Mouse (Mus musculus): ENCODE measurements around the gene A730061H03Rik.
A peak's percentile ranks its signal among the peaks of the same experiment; 100 is the strongest.

The A730061H03Rik gene

DNA sequence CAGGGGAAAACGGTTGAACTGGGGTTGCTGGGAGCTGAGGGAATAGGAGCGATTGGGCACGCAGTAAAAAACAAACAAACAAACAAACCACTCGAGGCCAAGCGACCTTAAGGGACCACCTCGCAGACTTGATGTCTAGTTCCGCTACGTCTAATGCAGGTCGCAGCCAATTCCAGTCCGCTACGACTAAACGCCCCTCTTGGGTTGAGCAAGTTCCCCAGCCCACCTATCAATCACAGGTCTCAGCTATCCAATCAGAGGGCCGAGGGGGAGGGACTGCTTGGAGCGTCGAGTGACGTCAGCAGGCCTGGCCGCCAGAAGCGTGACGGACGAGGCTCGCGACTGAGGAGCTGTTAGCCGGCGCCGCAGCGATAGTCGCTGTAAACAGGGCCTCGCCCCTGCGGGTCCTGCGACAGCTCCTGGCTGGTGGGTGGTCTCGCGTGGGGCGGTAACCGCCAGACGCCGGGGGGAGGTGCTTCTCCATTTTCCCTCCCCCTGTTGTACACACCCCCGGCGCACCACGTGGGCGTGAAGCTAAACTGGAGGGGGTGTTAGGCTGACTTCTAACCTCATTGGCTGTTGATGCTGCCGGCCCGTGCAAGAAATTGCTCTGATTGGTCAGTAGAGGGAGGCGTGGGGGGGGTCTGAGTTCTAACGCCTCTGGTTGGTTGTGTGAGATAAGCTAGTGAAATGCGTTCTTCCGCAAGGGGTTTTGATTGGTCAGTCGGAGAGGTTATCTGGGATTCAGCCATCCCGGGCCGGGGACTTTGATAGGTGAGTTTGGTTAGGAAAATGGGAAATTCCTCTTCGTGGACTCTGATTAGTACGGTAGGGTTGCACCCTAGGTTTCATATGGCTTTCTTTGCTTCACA is at the start of gene A730061H03Rik:
TSS of gene A730061H03Rik (minus strand) at position 205 of the 872 bp plus-strand sequence.
- DNase-seq, result peak; percentile 97

DNA sequence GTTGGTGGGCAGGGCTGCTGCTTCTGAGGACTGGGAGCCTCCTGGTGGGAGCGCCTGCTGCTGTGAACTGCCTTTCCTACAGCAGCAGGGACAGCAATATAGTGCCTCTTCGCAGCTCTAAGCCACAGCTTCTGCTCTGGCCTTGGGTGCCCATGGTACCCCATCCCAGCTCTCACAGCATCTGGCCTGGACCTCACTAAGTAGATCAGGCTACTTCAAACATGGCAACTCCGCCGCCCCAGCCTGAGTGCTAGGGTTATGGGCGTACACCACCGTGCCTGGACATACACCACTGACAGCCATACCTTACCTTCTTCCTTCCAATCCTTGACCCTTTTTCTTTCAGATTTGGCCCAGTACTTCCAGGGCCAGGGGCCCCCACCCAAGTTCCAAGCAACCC is 48.1 kb upstream of the A730061H03Rik start:
- no peak for DNase-seq

DNA sequence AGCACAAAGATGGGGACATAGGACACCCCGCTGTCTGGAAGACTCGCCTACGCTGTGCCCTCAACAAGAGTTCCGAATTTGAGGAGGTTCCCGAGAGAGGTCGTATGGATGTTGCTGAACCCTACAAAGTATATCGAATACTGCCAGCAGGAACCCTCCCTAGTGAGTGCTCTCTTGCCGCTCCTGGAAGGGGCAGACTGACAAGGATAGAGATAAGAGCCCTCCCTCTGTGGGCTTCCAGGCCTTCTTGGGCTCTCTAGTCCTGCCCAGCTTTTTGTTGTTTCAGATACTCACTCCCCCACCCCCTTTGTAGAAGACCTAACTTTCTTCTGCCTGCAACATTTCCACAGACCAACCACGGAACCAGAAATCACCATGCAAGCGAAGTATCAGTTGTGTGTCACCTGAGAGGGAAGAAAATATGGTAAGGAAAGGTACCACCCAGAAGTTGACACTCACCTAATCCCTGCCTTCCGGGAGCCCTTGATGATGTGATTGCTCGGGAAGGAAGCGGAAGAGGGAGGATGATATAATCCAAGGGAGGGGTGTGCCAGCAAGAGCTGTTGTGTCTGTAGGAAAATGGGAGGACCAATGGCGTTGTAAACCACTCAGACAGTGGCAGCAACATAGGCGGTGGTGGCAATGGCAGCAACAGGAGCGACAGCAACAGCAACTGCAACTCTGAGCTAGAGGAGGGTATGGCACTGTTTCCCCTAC is 45.7 kb upstream of the A730061H03Rik start:
- DNase-seq, result no peak

DNA sequence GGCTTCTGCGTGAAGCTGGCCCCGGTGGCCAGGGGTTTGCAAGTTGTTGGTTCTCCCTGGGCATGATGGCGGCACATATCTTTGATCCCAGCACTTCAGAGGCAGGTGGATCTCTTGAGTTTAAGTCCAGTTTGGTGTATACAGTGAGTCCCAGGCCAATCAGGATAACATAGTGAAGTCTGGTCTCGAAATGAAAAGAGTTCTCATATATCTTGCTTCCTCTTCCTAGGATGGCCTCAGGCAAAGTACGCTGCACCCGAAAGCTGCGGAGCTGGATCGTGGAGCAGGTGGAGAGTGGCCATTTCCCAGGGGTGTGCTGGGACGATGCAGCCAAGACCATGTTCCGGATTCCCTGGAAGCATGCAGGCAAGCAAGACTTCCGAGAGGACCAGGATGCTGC is 44.6 kb upstream of the A730061H03Rik start:
- no peak for DNase-seq

DNA sequence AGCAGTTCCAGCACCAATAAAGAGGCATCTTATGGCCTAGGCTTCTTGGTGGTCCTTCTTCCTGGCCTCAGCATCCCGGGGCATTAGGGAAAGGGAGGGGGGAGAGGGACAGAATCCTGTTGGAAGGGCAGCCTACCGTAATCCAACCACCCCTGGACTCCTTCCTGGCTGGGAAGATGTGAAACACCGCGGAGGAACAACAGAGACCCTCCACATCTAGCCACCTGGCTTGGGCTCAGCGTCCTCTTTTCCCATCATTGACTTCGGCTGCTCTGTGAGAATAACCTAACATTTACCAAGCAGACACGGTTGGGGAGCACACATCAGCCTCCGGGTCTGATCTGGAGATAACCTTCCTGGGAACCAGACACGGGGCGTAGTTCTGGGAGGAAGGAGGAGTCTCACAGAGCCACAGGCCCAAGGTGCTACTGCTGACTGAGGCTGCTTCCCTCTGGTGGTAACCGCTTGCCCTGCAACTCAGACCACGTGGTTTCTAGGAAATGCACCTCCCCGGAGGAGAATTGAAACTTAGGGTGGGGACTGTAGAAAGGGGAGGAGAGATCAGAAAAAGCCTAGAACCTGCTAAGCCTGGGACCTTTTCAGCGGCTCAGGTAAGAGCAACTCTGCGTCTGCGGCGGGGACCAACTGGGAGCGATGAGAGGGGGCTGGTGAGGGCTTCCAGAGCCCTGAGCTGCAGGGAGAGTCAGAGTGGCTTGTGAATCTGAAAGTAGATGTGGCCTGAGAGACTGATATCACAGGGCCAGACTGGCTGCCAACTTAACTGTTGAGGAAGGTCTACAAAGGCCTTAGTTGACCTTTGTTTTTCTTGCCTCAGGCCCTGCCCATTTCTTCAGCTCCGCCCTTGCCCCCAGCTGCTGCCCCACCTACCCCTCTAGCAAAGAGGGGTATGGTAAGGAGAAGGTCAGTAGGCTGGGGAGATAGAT is 43.7 kb upstream of the A730061H03Rik start:
- peak; percentile 97 for DNase-seq

DNA sequence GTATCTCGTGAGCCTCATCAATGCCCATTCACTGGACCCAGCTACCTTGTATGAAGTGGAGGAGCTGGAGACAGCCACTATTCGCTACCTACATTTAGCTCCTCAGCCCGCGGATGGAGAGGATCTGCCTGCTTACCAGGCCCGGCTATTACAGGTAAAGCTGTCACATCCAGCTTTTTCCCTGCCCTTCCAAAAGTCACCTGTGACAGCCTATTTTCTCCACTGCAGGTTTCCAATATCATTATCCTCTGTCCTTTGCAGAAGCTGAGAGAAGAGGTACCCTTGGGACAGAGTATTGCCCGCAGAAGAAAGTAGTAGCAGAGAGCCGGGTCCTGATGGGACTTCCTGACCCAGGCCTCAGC is 43.0 kb upstream of the A730061H03Rik start, which contains the start of gene Irf9:
TSS of gene Irf9 (plus strand) at position 301 of the 362 bp plus-strand sequence.
- no peak for DNase-seq

DNA sequence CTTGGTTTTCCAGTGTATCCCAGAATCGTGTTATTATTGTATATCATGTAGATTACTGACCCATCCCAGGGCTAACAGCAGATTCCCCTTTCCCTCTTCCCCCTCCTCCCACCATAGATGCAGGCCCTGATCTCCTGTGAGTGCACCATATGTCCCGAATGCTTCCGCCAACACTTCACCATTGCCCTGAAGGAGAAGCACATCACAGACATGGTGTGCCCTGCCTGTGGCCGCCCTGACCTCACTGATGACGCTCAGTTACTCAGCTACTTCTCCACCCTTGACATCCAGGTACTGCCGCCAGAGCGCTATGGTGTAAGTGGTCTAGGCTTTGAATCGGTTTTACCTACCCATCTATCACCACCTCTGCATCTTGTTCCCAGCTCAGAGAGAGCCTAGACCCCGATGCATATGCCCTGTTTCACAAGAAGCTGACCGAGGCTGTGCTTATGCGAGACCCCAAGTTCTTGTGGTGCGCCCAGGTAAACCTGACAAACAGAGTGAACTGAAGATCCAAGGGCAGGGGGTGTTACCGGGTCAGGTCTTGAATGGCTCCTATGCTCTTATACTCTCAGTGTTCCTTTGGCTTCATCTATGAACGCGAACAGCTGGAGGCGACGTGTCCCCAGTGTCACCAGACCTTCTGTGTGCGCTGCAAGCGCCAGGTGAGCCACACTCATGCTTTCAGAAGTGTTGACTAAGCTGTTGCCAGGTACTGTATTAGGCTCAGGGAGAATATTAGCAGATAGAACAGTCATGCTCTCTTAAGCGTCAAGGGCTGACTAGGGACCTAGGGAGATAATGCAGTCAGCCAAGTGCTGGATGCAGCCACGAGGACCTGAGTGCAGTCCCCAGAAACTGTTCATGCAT is 38.5 kb upstream of the A730061H03Rik start:
- no peak for DNase-seq

DNA sequence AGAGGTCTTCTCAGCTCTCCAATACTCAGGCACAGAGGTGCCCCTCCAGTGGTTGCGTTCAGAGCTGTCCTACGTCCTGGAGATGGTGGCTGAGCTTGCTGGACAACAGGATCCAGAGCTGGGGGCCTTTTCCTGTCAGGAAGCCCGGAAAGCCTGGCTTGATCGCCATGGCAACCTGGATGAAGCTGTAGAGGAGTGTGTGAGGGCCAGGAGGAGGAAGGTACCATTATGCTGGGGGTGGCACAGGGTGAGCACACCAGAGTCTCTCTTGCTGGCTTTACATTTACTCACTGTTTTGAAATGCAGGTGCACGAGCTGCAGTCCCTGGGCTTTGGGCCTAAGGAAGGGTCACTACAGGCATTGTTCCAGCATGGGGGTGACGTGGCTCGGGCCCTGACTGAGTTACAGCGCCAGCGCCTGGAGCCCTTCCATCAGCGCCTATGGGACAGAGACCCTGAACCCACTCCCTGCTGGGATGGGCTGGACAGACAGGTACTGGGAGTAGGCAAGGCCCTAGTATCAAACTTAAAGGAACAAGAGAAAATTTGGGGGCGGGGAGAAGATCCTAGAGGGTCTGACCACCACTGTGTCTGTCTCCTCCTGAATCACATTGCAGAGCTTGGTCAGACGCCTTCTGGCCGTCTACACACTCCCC is 36.0 kb upstream of the A730061H03Rik start:
- no peak for DNase-seq

DNA sequence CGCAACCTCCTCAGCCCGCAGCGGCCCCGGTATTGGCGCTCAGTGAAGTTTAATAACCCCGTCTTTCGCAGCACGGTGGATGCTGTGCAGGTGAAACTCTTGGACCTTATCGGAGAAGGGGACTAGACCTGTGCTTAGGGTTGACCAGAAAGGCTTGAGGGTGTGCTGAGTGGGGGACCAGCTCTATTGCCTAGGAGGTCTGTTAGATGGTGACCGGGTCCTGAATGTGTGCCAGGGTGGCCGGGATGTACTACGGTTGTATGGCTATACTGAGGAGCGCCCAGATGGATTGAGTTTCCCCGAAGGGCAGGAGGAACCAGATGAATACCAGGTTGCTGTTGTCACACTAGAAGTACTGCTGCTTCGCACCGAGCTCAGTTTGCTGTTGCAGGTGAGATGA is 32.0 kb upstream of the A730061H03Rik start:
- no peak for DNase-seq

DNA sequence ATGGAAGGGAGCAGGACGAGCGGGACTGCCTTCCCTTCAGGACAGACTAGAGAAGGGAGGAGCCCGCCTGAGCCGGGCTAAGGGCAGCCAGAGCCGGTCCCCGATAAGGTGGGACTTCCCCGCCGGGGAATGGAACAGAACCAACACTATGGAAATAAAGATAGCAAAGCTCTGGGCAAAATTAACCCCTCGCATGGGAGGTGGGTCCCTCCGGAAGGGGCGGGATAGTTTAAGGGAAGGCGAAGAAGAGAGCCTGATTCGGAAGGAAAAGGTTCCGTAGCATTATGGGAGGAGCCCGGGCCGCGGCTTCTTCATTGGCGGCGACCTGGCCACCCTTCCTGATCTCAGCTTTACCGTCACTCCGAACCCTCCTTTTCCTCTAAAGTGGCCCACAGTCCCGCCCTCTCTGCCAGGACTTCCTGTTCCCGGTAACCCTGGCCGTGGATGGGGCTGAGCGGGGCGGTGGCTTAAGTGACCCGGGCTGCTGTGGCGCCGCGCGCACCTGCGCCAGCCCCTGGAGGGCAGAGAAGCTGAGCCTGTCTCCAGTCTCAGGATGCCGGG is 31.2 kb upstream of the A730061H03Rik start, which contains the start of gene Rnf31:
TSS of gene Rnf31 (plus strand) at position 378 of the 561 bp plus-strand sequence.
- DNase-seq, result peak; percentile 87

DNA sequence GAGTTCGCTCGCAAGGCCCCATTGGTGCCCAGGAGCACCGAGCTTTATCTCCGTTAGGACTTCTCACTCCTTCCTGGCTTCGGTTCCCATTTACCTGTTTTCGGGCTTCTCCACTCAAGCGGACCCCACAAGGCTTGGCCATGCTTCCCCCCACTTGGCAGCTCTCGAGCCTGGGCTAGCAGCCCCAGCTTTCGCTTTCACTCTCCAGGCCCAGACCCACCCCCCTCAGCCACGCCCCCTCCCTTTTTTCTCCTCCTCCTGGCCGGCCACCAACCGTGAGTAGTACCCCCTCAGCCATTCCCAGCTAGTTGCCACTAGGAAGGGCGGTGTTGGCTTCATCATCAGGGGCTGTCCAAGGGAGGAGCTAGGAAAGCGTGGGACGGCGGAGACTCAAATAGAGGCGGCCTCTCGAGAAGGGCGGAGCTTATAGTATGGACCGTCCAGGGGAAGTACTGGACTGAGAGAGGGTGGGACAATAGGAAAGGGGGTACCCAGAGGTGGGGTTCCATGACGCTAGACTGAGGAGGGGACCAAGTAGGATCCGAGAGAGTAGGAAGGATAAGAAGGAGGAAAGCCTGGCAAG is 30.6 kb upstream of the A730061H03Rik start, which contains the start of gene Psme2:
TSS of gene Psme2 (minus strand) at position 366 of the 583 bp plus-strand sequence.
- peak; percentile 73 for DNase-seq

DNA sequence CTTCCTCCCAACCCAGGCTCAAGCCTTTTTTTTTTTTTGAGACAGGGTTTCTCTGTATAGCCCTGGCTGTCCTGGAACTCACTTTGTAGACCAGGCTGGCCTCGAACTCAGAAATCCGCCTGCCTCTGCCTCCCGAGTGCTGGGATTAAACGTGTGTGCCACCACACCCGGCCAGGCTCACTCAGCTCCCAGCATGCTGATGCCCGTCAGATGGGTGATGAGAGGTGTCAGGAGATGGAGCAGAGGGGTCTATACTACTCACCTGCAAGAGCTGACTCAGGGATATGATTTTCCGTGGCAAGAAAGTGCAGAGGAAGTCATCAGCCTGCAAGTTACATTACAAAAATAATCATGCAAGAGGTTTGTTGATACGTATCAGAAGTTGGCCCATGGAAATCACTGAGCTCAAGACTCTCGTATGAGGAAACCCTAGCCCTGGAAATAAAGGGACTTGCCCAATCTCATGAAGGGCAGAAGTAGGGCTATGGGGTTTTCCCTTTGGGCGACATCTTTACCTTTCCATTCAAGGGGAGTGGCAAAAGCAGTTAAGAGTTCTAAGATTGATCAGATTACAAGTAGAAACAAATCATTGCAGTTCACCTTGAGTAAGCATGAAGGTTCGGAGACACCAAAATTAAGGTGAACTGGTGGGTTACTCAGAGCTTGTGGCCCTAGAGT is 29.7 kb upstream of the A730061H03Rik start:
- DNase-seq, result no peak

DNA sequence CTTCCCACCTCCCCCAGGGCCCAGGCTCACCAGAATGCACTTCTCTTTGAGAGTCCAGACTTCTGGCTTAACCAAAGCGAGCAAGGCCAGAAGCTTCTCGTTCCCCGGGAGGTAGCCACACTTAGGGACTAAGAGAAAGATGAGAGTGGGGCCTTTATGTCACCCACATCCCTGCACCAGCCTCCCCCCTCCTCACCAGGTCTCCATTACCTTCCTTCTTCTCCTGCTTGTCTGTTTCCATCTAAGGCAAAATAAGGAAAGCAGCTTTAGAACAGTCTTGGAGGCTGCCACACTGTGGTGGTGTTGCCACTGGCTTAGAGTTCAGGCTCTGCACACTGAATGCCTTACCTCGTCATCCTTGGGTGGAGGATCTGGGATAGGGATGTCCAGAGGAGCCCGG is 29.1 kb upstream of the A730061H03Rik start:
- DNase-seq, result no peak

DNA sequence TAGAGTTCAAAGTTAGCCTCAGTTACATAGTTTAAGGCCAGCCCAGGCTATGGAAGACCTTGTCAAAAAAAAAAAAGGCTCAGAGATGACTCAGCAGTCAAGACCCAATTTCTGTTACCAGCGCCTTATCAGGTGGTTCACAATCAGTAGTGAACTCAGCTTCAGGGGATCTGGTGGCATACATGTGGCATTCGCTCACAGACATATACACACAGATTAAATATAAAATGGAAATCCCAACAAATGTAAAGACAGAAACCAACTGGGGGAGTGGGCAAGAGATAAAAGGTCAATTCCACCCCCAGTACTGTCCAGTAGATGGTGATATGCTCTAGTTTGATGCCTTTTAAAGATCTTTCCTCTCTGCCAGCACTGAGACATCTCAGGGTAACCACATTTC is 25.9 kb upstream of the A730061H03Rik start:
- no peak for DNase-seq

DNA sequence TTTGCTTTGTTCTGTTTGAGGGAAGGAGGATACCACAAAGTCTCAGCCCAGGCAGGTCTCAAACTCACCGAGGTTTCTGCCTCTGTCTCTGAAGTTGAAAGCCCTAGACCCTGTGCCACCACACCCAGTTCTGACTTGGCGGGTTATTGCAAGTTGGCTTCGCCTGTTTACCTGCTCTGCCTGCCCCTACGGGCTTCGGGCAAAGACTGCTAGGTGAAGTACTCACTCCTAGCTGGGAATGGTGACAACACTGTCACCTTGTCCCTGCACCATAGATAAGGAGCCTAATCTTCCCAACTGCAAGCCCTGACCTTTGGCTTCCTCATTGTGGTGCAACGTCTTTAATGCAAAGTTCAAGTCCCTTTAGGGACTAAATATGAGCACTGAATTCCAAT is 25.4 kb upstream of the A730061H03Rik start:
- peak; percentile 35 for DNase-seq

DNA sequence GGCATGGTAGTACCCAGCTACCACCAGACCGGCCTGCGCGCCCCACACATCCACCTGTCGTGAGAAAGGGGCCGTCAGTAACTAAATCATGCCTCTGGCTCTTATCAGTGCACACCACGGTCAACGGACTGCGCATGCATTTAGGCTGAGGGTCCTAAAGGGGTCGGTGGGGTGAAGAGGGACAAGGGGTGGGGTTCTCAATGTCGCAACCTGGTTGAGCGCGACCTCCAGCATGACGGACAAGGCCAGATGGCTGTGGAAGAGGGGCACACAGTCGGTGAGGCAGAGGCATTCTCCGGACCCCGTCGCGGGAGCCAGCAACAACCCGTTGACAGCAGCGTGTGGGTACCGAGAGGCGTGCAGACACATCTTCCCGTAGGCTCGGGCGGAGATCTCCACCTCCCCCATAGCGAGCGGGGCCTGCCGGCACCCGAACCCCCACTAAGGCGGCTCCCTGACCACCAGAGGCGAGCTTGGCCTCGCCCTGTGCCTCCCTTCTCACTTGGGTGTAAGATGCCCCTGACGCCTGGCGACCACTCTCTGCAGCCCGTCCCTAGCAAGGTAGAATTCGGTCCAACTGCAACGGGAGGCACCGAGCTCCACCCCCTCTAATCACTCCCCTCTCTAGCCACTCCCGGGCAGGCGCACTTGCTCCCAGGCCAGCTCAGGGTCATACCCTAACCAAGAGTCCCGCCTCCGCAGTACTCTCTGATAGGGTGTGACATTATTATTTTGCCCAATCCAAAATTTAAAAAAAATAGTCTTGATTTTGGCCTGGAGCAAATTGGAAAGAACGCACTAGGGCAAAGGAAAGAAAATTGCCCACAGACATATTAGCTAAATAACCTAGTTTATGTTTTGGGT is 24.7 kb upstream of the A730061H03Rik start, which contains the start of gene Emc9:
TSS of gene Emc9 (minus strand) at position 601 of the 864 bp plus-strand sequence.
- DNase-seq, result peak; percentile 48

DNA sequence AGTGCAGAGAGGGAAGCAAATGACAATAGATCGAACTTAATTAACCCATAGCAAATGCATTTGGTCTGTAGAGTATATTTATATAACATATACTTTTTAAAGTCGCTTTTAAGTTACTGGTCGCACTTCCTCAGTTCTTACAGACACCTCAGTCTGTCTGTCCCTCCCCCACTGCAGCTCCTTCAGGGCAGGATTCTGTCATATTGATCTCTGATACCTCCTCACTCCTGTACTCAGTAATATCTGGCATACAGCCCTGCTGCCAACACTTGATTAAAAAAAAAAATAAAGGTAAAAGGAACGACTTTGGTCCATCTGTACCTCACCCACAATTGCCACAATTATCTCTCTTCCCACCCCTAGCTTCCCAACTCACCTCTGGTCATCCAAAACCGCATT is 24.1 kb upstream of the A730061H03Rik start:
- no peak for DNase-seq

DNA sequence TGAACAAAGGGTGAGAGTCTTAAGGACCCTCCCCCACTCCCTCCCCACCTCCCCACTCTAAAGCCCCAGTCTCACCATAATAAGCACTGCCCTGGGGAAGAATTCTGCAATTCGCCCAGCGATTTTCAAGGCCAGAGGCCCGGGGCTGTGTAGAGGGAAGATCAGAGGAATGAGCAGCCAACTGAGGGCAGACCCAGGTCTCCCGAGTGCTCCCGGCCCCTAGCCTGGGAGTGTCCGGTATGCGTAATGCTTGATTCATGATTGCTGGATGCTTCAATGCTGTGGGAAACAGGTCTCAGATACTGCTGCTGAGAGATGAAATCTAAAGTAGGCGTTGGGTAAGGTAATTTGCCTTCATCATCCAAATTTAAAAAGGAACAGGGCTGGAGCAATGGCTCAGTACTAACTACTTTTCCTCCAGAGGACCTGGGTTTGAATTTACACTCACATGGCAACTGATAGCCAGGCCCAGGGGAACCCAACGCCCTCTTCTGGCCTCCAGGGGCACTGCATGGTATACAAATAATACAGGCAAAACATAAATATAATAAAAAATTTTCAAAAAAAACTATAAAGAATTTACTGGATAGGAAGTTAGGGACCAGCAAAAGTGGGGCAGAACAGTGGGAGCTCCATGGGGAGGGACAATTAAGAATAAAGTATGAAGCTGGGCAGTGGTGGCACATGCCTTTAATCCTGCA is 21.9 kb upstream of the A730061H03Rik start:
- no peak for DNase-seq
